Mouse (Mus musculus): ENCODE measurements around the gene Mast4.

DNA sequence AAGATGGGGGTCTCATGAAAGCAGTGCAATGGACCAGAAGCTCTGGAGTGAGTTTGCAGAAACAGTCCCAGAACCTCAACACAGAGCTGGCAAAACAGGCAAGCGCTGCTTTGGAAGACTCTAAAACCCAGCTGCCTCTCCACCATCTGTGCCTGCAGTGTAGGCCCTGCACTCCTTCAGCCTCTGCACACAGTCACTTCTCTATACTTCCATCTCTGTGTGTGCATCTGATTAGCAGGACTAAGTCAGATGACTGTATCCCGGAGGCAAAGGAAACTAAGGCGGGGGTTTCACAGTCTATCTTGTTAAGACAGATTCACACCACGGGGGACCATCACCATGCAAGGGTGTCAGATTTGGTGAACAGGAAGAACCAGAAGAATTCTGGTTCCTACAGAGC, 6.7 kb upstream of the Mast4 start:
- TF ChIP-seq CTCF (IDR thresholded peaks at IDR 0.05): no peak
- no peak for TF ChIP-seq POLR2A (IDR thresholded peaks at IDR 0.05; ENCODE audit: insufficient read depth, low read depth, low read length)

All from heart, adult 2 months (tissue).